Mouse (Mus musculus): ENCODE data around the gene Kdsr.
A peak's percentile ranks its signal among the peaks of the same experiment; 100 is the strongest.
"Not testable (repeated sequence)": the region's sequence is repeated elsewhere in the genome, so short reads cannot be mapped to it uniquely, and the experiment has no call there.

The Kdsr gene

DNA sequence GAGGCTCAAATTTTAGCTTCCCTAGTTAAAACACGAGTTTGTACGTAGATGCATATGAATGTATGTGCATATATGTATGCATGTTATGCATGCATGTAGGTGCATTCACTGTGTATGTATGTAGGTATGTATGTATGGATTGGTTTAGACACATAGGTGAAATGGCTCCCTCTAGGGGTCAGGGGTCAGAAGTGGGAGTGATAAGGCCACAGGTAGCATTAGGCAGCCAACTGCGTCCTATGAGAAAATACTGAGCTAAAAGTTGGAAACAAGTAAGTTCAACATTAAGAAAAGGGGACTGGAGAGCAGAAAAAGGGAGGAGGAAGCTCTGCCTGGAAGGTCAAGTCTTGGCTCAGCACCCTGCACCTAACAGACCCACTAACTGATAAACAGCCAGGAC, 21.4 kb downstream of the Kdsr start:
- no peak for DNase-seq (ENCODE audit: low spot score)

DNA sequence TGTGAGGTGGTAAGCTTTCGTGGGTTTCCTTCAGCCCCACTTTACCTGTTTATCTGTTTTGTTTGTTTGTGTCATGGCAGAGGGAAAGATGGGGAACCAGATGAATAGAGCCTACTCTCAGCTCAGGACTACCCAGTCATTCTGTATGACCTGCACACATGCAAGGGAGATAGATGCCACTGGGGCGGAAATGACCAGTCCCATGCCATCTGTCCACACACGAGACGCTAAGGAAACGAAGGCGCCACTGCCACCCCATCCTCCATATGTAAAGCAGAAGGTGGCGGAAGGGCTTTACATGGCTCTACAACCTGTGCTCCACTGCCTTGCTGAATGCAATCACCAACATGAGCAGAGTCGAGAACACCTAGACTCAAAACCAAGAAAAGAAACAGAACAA, 23.3 kb downstream of the Kdsr start:
- no peak for DNase-seq (ENCODE audit: low spot score)

DNA sequence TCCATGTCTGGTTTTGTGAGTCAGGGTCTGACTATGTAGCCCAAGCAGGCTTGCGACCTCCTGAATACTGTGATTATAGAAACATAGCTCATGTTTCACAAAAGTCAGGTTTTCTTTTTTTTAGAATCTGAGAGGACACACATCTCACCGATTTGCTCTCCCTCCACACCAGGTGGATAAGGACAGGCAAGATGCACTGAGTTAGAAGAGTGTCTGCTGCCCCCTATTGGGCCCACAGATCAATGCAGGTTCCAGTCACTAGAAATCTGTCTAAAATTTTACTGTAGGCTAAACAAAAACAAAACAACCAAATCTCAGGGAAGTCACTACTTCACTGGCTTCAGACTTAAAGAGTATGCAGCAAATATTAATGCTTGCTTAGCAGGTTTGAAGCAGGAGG, 23.9 kb downstream of the Kdsr start:
- DNase-seq (ENCODE audit: low spot score): no peak

DNA sequence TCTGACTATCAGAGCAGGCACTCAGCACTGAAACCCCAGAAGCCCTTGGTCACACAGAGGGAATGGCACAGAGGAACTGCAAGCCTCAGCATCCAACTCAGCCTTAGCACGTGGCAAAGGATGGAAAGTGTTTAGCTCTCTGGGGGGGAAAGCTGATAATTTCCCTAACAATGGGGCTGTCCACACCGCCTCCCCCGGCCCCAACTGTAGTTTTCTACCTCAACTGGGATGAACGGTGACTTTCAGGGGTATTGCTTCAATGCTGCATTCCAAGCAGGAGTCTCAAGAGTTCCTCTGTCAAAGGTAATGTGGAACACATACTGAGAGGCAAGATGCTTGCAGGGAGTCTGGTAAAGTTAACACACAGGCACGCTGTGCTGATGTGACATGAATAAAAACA, 37.5 kb downstream of the Kdsr start:
- DNase-seq (ENCODE audit: low spot score): no peak

DNA sequence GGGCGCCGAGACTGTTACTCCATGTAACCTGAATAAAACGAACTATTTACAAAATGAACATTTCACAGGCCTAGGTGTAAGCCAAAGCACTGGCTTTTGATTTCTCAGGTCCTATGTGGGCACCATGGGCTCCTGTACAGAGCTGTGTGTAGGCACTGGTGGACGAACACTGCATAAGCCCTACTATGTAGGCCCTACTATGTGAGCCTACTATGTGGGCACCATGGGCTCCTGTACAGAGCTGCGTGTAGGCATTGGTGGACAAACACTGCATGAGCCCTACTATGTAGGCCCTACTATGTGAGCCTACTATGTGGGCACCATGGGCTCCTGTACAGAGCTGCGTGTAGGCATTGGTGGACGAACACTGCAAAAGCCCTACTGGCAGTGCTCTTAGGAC, 41.8 kb downstream of the Kdsr start:
- DNase-seq (ENCODE audit: low spot score): not testable (repeated sequence)

DNA sequence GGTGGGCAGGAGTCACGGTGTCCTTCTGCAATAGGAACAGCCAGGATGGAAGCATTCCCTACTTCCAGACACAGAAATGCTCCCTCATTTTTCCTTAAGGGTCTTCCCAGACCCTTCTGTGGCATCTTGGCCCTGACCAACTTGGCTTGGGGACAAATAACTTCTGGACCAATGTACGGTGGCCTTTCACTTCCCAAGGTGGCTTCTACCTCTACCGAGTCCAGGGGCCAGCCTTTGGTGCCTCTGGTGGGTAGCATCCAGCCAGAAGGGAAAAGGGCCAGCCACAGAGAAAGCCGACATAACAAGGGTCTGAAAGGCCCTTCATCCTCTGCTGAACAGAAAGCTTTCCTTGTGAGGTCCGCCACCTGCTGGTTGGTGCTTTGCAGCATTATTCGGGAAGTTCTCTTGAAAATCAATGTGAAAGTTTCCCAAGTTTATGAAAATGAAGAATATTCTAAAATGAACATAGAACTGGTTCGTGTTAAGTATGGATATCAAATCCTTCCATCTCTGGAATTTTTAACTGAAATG, 42.4 kb downstream of the Kdsr start:
- peak; percentile 86 for DNase-seq (ENCODE audit: low spot score)

DNA sequence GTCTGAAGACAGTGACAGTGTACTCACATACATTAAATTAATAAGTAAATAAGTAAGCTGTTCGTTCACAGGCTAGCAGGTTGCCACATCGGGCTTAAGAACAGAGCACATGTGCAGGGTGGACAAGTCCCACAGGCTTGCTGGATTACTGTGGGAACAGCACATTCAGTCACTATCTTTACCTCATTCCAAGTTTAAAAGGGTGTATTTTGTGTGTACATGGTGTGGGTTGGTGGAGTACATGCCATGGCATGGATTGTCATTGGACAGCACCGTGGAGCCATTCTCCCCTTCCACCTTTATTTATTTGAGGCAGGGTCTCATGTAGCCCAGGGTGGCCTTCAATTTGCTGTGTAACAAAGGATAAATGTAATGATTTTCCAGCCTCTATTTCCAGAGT, 43.4 kb downstream of the Kdsr start:
- DNase-seq (ENCODE audit: low spot score): no peak

DNA sequence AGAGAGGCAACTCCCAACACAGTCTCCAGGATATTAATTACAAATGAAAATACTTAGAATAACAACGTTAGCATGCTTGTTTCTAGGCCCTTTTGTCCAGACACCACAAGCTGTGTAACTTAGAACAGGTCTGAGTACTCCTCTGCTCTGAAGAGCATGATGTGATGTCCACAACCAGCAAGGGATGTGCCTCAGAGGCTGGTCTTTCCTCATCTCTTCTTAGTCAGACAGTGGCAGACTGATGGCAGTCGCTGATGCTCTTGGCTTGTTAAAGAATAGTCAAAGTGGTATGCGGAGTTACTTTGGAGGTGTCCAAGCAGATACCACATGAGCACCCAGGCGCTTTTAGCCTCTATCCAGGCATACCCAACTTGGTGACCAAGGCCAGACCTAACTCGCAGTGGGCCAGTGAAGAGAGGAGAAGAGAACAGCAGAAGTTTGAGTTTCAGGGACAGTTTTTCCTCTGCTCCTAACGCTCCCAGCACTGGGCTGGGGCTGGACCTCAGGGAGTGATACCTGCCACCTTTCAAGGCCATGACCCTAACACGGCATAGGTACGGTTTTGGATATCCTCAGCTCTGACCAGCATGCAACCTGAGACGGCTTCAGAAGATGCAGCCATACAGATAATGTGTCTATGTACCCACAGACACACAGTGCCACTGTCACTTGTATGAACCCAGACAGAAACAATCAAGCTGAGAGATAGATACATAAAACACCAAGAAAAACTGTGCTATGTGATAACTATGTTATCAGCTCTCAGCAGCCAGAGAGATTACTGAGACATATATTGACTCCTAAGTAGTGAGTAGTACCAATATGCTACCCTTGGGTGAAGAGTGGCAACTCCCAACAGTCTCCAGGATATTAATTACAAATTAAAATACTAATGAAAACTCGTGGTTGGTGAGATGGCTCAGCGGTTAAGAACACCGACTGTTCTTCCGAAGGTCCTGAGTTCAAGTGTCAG, 44.1 kb downstream of the Kdsr start:
- no peak for DNase-seq (ENCODE audit: low spot score)

DNA sequence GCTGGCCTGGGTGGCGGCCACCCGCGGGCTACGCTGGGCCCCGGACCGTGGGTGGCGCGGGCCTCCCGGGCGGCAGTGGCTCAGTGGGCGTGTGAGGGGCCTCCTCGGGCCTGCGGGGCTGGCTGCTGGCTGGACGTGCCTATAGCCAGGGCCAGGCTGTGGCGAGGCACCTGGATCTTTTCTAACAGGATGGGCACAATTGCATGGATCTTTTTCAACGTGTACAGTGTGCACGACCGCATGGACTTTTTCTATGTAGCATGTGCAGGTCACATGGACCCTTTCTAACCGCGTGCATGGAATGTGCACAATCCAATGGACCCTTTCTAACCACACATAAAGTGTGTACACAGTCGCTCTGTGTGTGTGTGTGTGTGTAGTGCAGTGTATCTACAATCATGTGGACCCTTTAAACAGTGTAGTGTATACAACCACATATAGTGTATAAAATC, 45.0 kb downstream of the Kdsr start:
- no peak for DNase-seq (ENCODE audit: low spot score)

DNA sequence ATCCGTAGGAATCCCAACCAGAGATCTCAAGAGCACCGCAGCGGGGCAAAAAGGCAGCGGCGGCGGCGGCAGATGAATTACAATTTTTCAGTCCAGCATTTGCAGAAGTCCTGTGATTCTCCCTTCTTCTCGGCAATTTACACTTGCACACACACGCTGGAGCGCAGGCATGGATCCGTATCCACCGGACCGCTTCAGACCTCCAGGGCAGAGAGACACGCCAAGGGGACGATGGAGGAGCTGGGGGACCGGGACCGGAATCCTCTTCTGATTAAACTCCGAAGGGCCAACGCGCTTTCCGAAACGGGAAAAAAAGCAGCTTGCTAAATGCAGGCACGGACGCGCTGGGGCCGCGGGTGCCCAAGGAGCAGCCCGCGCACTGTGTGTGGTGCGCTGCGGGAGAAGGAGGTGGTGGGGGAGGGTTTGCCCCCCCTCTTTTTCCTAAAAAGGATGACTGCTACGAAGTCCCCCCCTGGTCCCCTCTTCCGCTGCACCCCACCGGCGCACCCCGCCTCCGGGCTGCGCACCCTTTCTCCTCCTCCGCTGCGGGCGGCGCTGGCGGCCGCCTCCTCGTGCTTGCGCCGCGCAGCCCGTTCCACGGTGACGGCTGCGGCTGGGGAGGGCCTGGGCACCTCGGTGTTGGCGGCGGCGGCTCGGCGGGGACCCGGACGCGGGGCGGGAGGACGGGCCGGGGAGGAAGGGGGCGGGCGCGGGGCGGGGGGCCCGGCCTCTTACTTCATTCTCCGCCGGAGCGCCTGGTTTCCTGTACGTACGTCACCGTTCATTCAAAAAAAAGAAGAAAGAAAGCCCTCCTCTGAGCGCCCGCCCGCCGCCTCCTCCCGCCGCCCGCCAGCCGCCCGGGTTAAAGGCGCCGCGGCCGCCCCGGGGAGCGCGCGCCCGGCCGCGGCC, 45.7 kb downstream of the Kdsr start, which contains the start of gene Bcl2:
Gene Bcl2 (minus strand): TSS at position 654 of the 909 bp plus-strand sequence.
- DNase-seq (ENCODE audit: low spot score): peak; percentile 71

DNA sequence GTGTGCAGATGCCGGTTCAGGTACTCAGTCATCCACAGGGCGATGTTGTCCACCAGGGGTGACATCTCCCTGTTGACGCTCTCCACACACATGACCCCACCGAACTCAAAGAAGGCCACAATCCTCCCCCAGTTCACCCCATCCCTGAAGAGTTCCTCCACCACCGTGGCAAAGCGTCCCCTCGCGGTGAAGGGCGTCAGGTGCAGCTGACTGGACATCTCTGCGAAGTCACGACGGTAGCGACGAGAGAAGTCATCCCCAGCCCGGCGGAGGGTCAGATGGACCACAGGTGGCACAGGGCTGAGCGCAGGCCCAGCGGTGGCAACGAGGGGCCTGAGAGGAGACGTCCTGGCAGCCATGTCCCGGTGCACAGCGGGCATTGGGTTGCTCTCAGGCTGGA, 47.2 kb downstream of the Kdsr start:
- DNase-seq (ENCODE audit: low spot score): peak; percentile 60

DNA sequence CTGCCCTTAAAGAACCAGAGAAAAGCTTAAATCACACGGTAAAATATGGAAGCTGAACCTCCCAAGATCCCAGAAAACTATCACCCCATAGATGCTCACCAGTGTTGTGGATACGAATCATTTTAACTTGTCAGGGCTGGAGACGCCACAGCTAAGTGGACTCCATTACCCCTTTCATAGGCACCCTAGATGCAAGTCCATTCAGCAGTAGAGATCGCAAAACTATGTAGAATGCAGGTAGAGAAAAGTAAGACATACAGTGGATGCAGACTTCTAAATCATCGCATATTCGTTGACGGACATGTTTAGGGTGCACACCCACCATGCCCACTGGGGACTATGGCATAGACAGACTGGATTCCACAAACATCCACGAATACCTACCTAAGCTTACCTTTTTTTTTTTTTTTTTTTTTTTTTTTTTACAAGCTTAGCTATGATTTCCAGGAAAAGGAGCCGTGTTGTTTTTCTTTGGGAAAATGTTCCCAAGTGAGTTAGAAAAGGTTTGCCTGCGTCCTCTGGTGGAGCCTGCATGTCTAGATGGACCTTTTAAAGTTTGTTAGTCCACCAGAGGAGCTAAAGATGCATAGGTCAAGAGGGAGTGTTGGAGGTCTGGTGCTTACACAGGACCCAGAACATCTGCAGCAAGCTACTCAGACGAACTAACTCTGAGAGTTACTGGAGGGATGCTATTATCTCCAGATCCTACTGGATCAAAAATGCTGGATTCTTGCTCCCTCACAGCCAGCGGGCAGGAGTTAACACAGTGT, 48.0 kb downstream of the Kdsr start:
- DNase-seq (ENCODE audit: low spot score): no peak

DNA sequence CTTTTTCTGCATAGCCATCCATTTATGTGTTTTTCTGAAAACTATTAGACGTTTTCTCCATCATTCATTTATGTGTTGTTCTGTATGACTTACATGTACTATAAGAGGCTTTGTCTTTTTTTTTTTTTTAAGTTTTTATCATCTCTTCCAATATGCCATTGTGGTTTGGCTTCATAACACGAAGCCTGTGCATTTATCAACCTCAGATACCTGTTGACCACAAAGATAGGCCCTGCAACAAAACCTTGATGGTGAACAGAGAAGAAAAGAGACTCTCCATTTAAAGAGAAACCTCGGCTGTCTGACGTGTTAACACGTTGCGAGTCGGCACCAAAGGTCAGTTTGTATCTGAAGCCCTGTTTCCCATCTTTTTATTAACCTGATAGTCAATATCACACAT, 49.3 kb downstream of the Kdsr start:
- DNase-seq (ENCODE audit: low spot score): no peak

DNA sequence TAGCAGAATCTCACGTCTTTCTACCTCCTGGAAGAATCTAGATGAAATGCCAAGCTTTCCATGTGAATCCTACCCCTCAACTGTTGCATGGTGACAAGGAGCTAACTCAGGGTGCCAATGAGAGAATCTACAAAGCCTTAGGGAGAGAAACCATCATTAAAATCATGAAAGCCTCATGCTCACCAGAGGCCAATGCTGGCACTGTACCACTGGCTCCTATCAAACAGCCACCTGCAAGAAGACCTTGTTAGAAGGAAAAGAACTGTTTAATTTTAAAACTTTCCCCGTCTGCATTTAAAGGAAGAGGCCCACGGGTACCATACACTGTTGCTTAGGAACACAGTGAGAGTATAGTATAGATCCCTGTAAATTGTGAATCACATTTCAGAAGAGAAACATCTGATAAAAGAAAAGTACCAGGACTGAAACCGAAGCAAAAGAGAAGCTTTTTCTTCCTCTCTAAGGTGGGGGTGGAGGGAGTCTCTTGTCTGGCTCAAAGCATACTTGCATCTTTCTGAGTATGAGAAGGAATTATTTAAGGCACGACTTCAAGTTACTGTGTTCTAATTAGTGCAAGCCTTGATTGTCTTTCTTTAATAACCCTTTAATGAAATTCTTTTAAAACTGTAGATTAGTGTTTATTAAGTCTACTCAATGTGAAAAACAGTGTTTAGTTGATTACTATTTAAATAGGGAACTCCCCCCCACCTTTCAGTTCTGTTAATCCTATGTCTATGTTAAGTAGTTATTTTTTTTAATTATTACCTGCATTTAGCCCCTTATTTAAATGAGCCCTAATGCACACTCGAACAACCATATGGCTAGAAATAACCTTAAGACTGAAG, 52.3 kb downstream of the Kdsr start:
- no peak for DNase-seq (ENCODE audit: low spot score)

DNA sequence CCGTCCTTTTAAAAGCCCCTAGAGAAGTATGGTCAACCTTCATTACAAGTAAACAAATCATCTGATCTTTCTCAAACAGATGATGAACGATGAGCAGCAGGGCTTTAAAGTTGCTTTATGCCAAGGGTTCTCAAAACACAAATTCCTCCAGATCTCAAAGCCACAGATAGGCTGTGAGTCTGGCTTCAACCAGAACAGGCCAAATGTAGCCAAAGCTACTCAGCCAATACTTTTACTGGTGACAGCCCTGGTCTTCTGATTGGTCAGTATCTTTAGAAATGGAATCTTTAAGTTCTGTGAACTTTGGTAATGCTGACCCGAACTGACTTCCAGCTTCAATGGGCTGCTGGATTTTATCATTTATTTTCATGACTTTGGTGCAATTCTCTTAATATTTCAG, 56.3 kb downstream of the Kdsr start:
- no peak for DNase-seq (ENCODE audit: low spot score)

DNA sequence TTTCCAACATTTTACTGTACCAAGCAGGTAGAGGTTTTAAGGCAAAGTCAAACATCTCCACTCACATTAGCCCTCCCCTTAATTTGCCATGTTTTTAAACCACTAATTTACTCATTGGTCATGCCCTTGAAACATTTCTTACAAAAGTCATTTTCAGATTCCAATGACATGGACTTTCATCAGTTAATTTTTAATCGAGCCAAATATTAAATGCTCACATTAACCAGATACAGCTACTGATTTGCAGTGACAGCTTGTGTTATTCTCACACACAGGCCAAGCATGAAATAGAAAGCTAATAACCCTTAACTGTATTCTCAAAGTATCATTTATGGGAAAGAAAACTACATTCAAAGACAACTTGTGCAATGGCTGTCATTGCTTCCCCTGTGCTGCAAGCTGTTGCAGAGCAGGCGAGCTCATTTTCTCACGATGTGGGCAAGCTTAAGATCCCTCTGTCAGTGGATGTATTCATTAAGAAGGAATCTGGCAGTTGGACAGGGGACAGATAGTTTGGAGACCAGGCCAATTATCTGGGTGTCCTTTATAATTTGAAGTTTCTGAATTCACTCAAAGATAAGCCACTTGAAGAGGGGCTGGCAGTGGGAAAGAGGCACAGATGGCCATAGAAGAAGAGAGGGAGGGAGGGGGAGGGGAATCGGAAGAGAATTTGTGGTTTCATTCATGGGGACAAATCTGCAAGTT, 56.9 kb downstream of the Kdsr start:
- no peak for DNase-seq (ENCODE audit: low spot score)

DNA sequence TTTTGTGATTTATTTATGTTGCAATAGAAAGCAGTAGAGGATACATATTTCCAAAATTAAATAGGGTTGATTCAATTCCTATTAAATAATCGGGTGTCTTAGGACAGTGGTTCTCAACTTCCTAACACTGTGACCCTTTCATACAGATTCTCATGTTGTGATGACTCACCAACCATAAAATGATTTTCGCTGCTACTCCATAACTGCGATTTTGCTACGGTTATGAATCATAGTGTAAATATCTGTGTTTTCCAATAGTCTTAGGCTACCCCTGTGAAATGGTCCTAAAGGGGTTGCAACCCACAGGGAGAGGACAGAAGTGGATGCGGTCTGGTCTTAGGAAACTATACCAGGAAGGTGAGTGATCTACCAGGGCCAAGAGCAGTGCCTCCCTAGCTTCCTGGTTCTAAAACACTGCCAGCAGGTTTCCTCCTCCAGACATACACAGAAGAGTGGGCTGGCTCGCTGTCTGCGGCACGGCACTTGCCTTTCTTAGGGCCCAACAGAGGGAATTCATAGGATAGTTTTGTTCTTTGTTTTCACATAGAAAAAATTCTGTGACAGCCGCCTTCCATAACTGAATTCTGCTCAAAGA, 58.9 kb downstream of the Kdsr start:
- no peak for DNase-seq (ENCODE audit: low spot score)

DNA sequence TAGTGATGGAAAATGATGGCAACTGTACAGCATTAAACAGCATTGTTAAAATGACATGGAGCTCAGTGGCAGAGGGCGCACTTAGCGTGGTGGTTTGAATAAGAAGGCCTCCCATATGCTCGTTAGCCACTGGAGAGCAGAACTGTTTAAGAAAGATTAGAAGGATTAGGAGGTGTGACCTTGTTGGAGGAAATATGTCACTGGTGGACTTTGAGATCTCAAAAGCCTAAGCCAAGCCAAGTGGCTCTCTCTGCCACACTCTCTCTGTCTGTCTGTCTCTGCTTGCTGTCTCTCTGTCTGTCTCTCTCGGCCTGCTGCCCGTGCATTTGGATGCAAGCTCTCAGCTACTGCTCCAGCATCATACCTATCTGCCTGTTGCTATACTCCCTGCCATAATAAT, 63.1 kb downstream of the Kdsr start:
- DNase-seq (ENCODE audit: low spot score): no peak

DNA sequence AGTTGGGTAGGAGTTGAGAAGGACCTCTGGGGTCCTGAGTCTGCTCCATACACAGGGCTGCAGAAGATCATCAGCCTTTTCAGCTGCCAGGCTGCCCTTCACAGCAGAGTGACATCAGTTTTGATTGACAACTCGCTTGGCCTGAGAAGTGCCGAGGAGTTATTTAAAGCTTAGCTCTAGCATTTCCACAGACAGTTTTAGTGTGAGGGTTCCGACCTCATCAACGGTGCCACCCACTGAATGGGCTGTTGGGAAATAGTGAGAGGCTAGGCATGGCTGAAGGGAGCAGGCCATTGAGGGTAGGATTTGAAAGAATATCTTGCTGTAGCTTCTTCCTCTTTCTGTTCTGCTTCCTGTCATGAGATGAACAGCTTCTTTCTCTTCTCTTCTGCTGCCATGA, 63.9 kb downstream of the Kdsr start:
- no peak for DNase-seq (ENCODE audit: low spot score)

DNA sequence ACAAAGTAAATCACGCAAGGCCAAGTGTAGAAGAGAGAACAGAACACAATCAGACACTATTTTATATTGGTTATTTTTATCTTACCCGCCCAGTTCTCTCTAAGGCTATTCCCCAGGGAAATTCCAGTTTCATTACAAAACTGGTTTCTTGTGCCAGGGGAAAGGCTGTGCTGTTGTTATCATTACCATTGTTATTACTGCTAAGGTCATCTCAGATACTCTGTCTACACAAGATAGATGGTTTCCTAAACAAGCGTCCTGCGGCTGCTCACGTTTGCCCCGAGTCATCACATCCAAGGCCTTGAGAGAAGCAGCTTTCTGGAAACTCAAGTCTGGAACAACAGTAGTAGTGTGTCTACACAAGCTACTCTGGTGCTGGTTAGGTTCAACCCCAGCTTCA, 65.2 kb downstream of the Kdsr start:
- no peak for DNase-seq (ENCODE audit: low spot score)
